Mouse (Mus musculus) heart, postnatal 0 days (tissue): ENCODE results near the gene Olfr521. TPM values are rescaled to one million over a fixed set of nuclear protein-coding genes. Genes with fewer than 3 reads are reported as not detected.

ENCODE experiments used
- ATAC-seq: fragments of 200-750 bp; cut with Nextera tagmentation; 2 replicates; pipeline ENCODE4 v1.8.0; 2017; ENCODE audit warnings: low read depth, moderate number of reproducible peaks, moderate library complexity; ENCODE audit not compliant: insufficient read depth
- DNase-seq: peaks from one replicate; pipeline ENCODE4 v3.0.0-alpha.2; 2016; ENCODE audit warnings: low spot score
- H3K27ac ChIP-seq: fragments of 300-500 bp; sonication (generic); 2 replicates; pipeline ENCODE4 v1.5.1; 2014; ENCODE audit warnings: low read depth, mild to moderate bottlenecking
- H3K27me3 ChIP-seq: fragments of 300-500 bp; sonication (generic); 2 replicates; pipeline ENCODE4 v1.6.1; 2014; ENCODE audit warnings: low read length, mixed read lengths; ENCODE audit not compliant: control insufficient read depth, insufficient read depth
- H3K36me3 ChIP-seq: fragments of 300-500 bp; sonication (generic); replicated peaks from 2 replicates; pipeline ENCODE4 v1.6.1; 2014; ENCODE audit warnings: low read length, mixed read lengths; ENCODE audit not compliant: control insufficient read depth, insufficient read depth
- H3K4me1 ChIP-seq: fragments of 300-500 bp; sonication (generic); 2 replicates; pipeline ENCODE4 v1.6.1; 2014; ENCODE audit warnings: antibody characterized with exemption; ENCODE audit not compliant: control insufficient read depth, insufficient read depth
- H3K4me2 ChIP-seq: fragments of 300-500 bp; sonication (generic); 2 replicates; pipeline ENCODE4 v1.6.1; 2014; ENCODE audit warnings: low read depth, mild to moderate bottlenecking, low read length, moderate library complexity
- H3K4me3 ChIP-seq: fragments of 300-500 bp; sonication (generic); 2 replicates; pipeline ENCODE4 v1.5.1; 2014; ENCODE audit warnings: low read depth, low read length
- H3K9ac ChIP-seq: fragments of 300-500 bp; sonication (generic); replicated peaks from 2 replicates; pipeline ENCODE4 v1.6.1; 2014; ENCODE audit warnings: low read depth, low read length, mixed read lengths
- H3K9me3 ChIP-seq: fragments of 300-500 bp; sonication (generic); replicated peaks from 2 replicates; pipeline ENCODE4 v1.6.1; 2016; ENCODE audit warnings: low read length; ENCODE audit not compliant: control insufficient read depth
- CTCF ChIP-seq: IDR thresholded peaks from 2 replicates; pipeline ENCODE4 v1.5.1; 2016; ENCODE audit warnings: antibody characterized with exemption, control low read depth, low read depth
- EP300 ChIP-seq: IDR thresholded peaks from 2 replicates; pipeline ENCODE4 v1.6.1; 2016; ENCODE audit warnings: antibody characterized with exemption, low read depth
- WGBS: fragments of 180-500 bp; shearing (Covaris S2); extraction: QIAGEN DNeasy Blood & Tissue Kit; methylation state at CpG from one replicate; pipeline ENCODE4 v1.1.7; 2014; 5-methylcytosine and 5-hydroxymethylcytosine counted together
- polyA plus RNA-seq: library from polyadenylated mRNA; unstranded; fragments of >200 nt; fragmentation: Nextera tagmentation; extraction: Ambion mirVana; gene quantifications from 2 replicates; pipeline ENCODE4 v1.2.1, GENCODE M21; 2015
- total RNA-seq: library from RNA; depleted of rRNA; stranded (reverse); fragments of >200 nt; gene quantifications from 2 replicates; pipeline ENCODE4 v1.2.3, GENCODE M21; 2014; ENCODE audit warnings: low replicate concordance

Gene Olfr521
- total and polyA plus RNA-seq, 2 experiments from 2014 or later, result not detected

DNA sequence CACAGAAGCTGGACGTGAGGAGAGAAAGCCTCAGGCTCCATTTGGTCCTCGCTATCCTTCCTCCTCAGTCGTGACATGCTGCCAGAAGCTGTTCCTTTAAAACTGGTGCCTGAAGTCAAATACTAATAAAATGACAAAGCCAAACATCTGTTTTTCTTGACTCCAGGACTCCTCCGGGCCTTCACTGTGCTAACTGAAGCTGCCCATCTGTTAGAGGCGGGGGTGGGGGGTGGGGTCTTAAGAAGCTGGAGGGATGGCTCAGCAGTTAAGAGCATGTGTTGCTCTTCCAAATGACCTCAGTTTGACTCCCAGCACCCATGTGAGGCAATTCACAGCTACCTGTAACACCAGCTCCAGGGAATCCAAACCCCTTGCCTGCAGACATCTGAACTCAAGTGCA, 25.3 kb downstream of the Olfr521 start:
- Histone ChIP-seq H3K4me2 (no peak overlapping the region), H3K9me3 (no peaks in the 10 kb centered on the region; the same call in 1 of the 2 replicates), H3K4me1 (no peaks in the 10 kb centered on the region), H3K27ac (no peak overlapping the region), H3K36me3 (no peaks in the 10 kb centered on the region), H3K9ac (no peak overlapping the region), H3K27me3 (no peaks in the 10 kb centered on the region), H3K4me3 (no peak overlapping the region)
- WGBS, result 45% methylated on average over 5 of the region's 5 CpGs
- ATAC-seq, result no peak
- no peak for TF ChIP-seq CTCF
- TF ChIP-seq EP300, result no peak
- DNase-seq, result no peak

- Histone ChIP-seq H3K36me3 (no peaks in the 10 kb centered on the region), H3K4me2 (no peak overlapping the region), H3K9me3 (no peaks in the 10 kb centered on the region; the same call in 1 of the 2 replicates), H3K9ac (no peak overlapping the region), H3K27ac (no peak overlapping the region), H3K27me3 (no peaks in the 10 kb centered on the region), H3K4me1 (0 out of 2 replicates have a peak, but pooled peaks cover 7% of the 10 kb centered on the region), H3K4me3 (no peak overlapping the region)
- ATAC-seq, result no peak
- TF ChIP-seq CTCF (no peak), EP300 (no peak)
- 79% methylated on average over 10 of the region's 10 CpGs for WGBS
- no peak for DNase-seq
These were observed 27.5 kb downstream of the Olfr521 start for GRCm38 (mm10) chr7:99790816-99791215.

- no peaks in the 10 kb centered on the region for H3K36me3 ChIP-seq
- DNase-seq (no peak), ATAC-seq (no peak)
- no peak overlapping the region for H3K27ac ChIP-seq
- no peak overlapping the region for H3K4me3 ChIP-seq
- no peak overlapping the region for H3K4me2 ChIP-seq
- H3K27me3 ChIP-seq, result 0 out of 2 replicates have a peak, but pooled peaks cover 5% of the 10 kb centered on the region
- TF ChIP-seq EP300 (no peak), CTCF (no peak)
- 58% methylated on average over 2 of the region's 2 CpGs for WGBS
- H3K4me1 ChIP-seq, result 0 out of 2 replicates have a peak, but pooled peaks cover 9% of the 10 kb centered on the region
- no peaks in the 10 kb centered on the region; the same call in 1 of the 2 replicates for H3K9me3 ChIP-seq
- H3K9ac ChIP-seq, result no peak overlapping the region
These were observed 30.8 kb downstream of the Olfr521 start for GRCm38 (mm10) chr7:99794096-99794495.

DNA sequence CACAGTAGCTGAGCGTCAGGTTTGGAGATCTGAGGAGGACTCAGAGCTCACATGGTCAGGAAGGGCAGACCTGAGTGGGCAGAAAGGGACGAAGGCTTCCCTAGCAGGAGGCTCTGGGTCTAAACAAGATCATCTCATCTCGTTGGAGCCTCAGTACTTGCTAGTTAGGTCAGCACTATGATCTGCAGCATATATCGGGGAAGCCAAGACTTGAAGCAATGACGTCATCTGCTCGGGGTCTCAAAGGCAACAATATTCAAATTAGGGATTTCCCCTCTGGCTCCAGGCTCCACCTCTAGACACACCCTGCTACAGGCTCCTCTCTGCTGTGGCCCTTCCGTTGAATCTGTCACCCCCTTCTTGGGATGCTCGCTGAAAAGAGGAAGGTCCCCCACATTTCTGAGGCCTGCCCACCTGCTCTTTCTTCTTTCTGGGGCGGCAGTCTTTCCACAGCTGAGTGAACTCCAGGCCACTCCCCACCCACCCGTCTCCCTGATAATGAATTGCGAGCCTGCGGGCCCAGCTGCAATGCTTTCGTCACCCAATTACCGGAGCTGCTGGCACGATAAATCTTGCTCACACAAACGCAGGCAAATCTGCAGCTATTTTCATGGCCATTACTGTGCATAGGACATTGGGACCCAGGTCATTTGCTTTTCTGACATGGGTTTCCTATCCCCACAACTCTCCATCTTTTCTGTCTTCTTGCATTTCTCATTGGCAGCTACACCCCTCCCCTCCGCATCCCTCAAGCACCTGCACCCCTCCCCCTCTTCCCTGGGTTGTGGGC, 32.1 kb downstream of the Olfr521 start:
- DNase-seq (no peak), ATAC-seq (0 out of 2 replicates have a peak, but pooled peaks have one; percentile 24)
- Histone ChIP-seq H3K27me3 (0 out of 2 replicates have a peak, but pooled peaks cover 5% of the 10 kb centered on the region), H3K4me3 (no peak overlapping the region), H3K27ac (no peak overlapping the region), H3K9ac (no peak overlapping the region), H3K4me2 (peak overlapping the region; percentile 39; the same call in 1 of the 2 replicates), H3K36me3 (no peaks in the 10 kb centered on the region), H3K4me1 (0 out of 2 replicates have a peak, but pooled peaks cover 9% of the 10 kb centered on the region), H3K9me3 (no peaks in the 10 kb centered on the region; the same call in 1 of the 2 replicates)
- TF ChIP-seq CTCF, result no peak
- TF ChIP-seq EP300, result no peak
- WGBS, result 16% methylated on average over 17 of the region's 17 CpGs

- WGBS, result 86% methylated on average over 3 of the region's 3 CpGs
- H3K4me2 ChIP-seq, result no peak overlapping the region
- no peak for ATAC-seq
These were observed 33.2 kb downstream of the Olfr521 start for GRCm38 (mm10) chr7:99796471-99796870.

More at GRCm38 (mm10) chr7:99796471-99796870, 33.2 kb downstream of the Olfr521 start:
- Histone ChIP-seq H3K4me3 (no peak overlapping the region), H3K4me1 (0 out of 2 replicates have a peak, but pooled peaks cover 9% of the 10 kb centered on the region), H3K27me3 (0 out of 2 replicates have a peak, but pooled peaks cover 5% of the 10 kb centered on the region), H3K36me3 (no peaks in the 10 kb centered on the region), H3K27ac (no peak overlapping the region), H3K9me3 (no peaks in the 10 kb centered on the region; the same call in 1 of the 2 replicates), H3K9ac (no peak overlapping the region)
- TF ChIP-seq EP300 (no peak), CTCF (no peak)
- DNase-seq, result no peak
